Comparison of ENCODE assay signal across 30 mouse cellular contexts in the genomic region with DNA sequence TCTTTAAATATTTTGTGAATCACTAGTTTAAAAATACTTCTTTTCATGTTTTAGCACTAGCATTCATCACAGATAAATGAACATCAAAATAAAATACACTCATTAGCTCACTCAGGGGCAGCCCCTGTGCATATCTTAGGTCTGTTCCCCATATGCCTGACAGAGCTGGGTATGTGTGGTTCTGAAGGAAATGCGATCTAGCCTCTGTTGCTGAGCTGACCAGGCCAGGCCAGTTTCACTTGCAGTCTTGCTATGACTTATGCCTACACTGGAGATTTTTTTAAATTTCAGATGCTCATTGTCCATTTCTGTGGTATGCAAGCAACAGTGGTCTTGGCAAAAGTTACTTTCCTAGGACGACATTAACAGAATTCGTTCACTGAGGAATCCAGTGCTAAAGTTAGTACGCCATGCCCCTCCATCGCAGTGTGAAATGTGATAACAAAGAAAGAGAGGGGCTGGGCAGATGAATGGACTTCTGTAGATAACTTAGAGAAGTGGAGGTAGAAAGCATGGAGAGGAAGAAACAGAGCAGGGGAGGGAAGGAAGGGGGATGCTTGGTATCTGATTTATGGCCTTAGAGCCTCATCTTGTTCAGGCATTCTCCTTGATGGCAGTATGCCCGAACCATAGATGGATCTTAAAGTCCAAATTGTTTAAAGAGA. TPM values are rescaled to one million over a fixed set of nuclear protein-coding genes. Genes with fewer than 3 reads are reported as not detected.
DNase-seq lines count a peak whose midpoint lies in the region; ATAC-seq lines count a peak whose summit lies in the region.
"Had no signal": no experiment of that assay in that cellular context is flagged by ENCODE, and none has a peak within 500 bp of the region (broad histone marks: within the 10 kb centered on the region; RNA-seq: fewer than 3 reads in every experiment).

No protein-coding gene starts in this region.

- H3K27me3 ChIP-seq in heart, embryonic 12.5 days (replicated peaks): peaks cover 5% of the 10 kb centered on the region; the same call in 1 of the 2 replicates
- H3K27me3 ChIP-seq in liver, embryonic 15.5 days: no peaks in the 10 kb centered on the region
- peaks cover 12% of the 10 kb centered on the region for H3K27me3 ChIP-seq in embryonic facial prominence, embryonic 10.5 days (replicated peaks; ENCODE audit: low read depth, poor library complexity, severe bottlenecking)

- no peak overlapping the region for H3K9ac ChIP-seq in heart, embryonic 12.5 days
- no peak overlapping the region for H3K9ac ChIP-seq in liver, embryonic 15.5 days
- H3K9ac ChIP-seq: embryonic facial prominence, embryonic 13.5 days; forebrain, embryonic 15.5 days; kidney, embryonic 15.5 days had no signal

- ATAC-seq in heart, embryonic 12.5 days (ENCODE audit: insufficient number of reproducible peaks, low FRiP score): no peak
- peak; percentile 59 for ATAC-seq in liver, embryonic 15.5 days (ENCODE audit: insufficient read depth)
- ATAC-seq: forebrain, embryonic 15.5 days; hindbrain, embryonic 16.5 days had no signal

- no peak for DNase-seq in heart, postnatal 25 days (ENCODE audit: low spot score)
- peak; percentile 30 for DNase-seq in liver
- no peak for DNase-seq in lung, postnatal 4 days
- DNase-seq in embryonic facial prominence, embryonic 10.5 days (ENCODE audit: low spot score): no peak
- no peak for DNase-seq in left cerebral cortex, postnatal 10 days (ENCODE audit: extremely low spot score in 1 of 2, low spot score in 2 of 2)
- DNase-seq: adrenal gland, postnatal 25 days; cerebellum, adult 11-12 months; cerebellum, adult 9-11 months; embryo, embryonic 11 days; gastrocnemius, postnatal 25 days; heart, adult 18-20 months; heart, postnatal 14 days; kidney, adult 18-20 months; kidney, postnatal 4 days; midbrain, embryonic 14.5 days; retina, postnatal 1 day; right cerebral cortex, postnatal 25 days; spleen, adult 18-20 months; thymus, adult 18-20 months; thymus, postnatal 36 days had no signal

- H3K27ac ChIP-seq in heart, embryonic 12.5 days (ENCODE audit: poor library complexity, severe bottlenecking): 0 out of 2 replicates have a peak overlapping the region, but pooled peaks have one; percentile 27
- peak overlapping the region; percentile 43; the same call in 1 of the 2 replicates for H3K27ac ChIP-seq in liver, embryonic 15.5 days (replicated peaks)
- H3K27ac ChIP-seq in embryonic facial prominence, embryonic 10.5 days (replicated peaks): no peak overlapping the region
- H3K27ac ChIP-seq: embryonic facial prominence, embryonic 13.5 days; forebrain, embryonic 10.5 days; forebrain, embryonic 15.5 days; kidney, embryonic 15.5 days; macrophage had no signal

- H3K4me2 ChIP-seq in heart, embryonic 12.5 days: no peak overlapping the region
- peak overlapping the region; percentile 46 for H3K4me2 ChIP-seq in liver, embryonic 15.5 days
- H3K4me2 ChIP-seq: embryonic facial prominence, embryonic 13.5 days; forebrain, embryonic 15.5 days; kidney, embryonic 15.5 days had no signal

- WGBS in heart, embryonic 12.5 days: 42% methylated on average over 6 of the region's 6 CpGs
- 25% methylated on average over 6 of the region's 6 CpGs for WGBS in liver, embryonic 15.5 days (ENCODE audit: insufficient replicate concordance)
- WGBS in embryonic facial prominence, embryonic 10.5 days: 91% methylated on average over 6 of the region's 6 CpGs

- H3K9me3 ChIP-seq in heart, embryonic 12.5 days (replicated peaks): no peaks in the 10 kb centered on the region
- no peaks in the 10 kb centered on the region for H3K9me3 ChIP-seq in liver, embryonic 15.5 days (replicated peaks)
- no peaks in the 10 kb centered on the region for H3K9me3 ChIP-seq in embryonic facial prominence, embryonic 10.5 days
- H3K9me3 ChIP-seq: embryonic facial prominence, embryonic 13.5 days; forebrain, embryonic 10.5 days; forebrain, embryonic 15.5 days; kidney, embryonic 15.5 days had no signal

- no peak overlapping the region for H3K4me3 ChIP-seq in heart, embryonic 12.5 days
- H3K4me3 ChIP-seq in liver, embryonic 15.5 days (replicated peaks): no peak overlapping the region
- H3K4me3 ChIP-seq in embryonic facial prominence, embryonic 10.5 days: no peak overlapping the region
- H3K4me3 ChIP-seq: embryonic facial prominence, embryonic 13.5 days; forebrain, embryonic 10.5 days; forebrain, embryonic 15.5 days; kidney, embryonic 15.5 days had no signal

- intact Hi-C loops in heart, postnatal 25 days (cut with DNase I): no loop called here
- intact Hi-C loops in left cerebral cortex, postnatal 10 days (cut with DNase I): no loop called here

- no peaks in the 10 kb centered on the region for H3K36me3 ChIP-seq in heart, embryonic 12.5 days
- no peaks in the 10 kb centered on the region for H3K36me3 ChIP-seq in liver, embryonic 15.5 days (replicated peaks)
- no peaks in the 10 kb centered on the region for H3K36me3 ChIP-seq in embryonic facial prominence, embryonic 10.5 days (replicated peaks)
- H3K36me3 ChIP-seq: embryonic facial prominence, embryonic 13.5 days; forebrain, embryonic 10.5 days; forebrain, embryonic 15.5 days; kidney, embryonic 15.5 days had no signal

- H3K4me1 ChIP-seq in heart, embryonic 12.5 days (replicated peaks): peaks cover 33% of the 10 kb centered on the region
- peaks cover 72% of the 10 kb centered on the region for H3K4me1 ChIP-seq in liver, embryonic 15.5 days (replicated peaks)
- H3K4me1 ChIP-seq in embryonic facial prominence, embryonic 10.5 days: no peaks in the 10 kb centered on the region
- H3K4me1 ChIP-seq: embryonic facial prominence, embryonic 13.5 days; forebrain, embryonic 10.5 days; forebrain, embryonic 15.5 days had no signal

RNA-seq across cellular contexts. Expression of gene Fam110c, which starts 7.4 kb away (rescaled TPM):
- polyA plus RNA-seq in heart, embryonic 12.5 days (2016; fragmentation: Nextera tagmentation; extraction: Ambion mirVana): 0.81 and 1.2 TPM in 2 replicates
- total RNA-seq in heart, postnatal 25 days (2021): under 1 TPM; 0.29 to 0.50 TPM
- polyA plus RNA-seq in liver, embryonic 15.5 days (2015; fragmentation: Nextera tagmentation; extraction: Ambion mirVana): 2.2 and 2.8 TPM in 2 replicates
- 0.21 and 0.29 TPM in 2 replicates for polyA plus RNA-seq in embryonic facial prominence, embryonic 10.5 days (2016; fragmentation: Nextera tagmentation; extraction: Ambion mirVana)
- under 1 TPM in 1 of 2 experiments, not detected in 1; 0.11 TPM for total RNA-seq in left cerebral cortex, postnatal 10 days (2021)
- total RNA-seq: gastrocnemius, postnatal 25 days; left cerebral cortex, adult 8-10 months had no signal
- polyA plus RNA-seq: forebrain, embryonic 15.5 days; neural tube, embryonic 14.5 days had no signal
